Mouse (Mus musculus) embryo, embryonic 10.5 days (tissue): ENCODE results near the gene Corin.

Experiments used
- DNase-seq: peaks from one replicate; pipeline ENCODE4 v3.0.0-alpha.2; 2015; ENCODE audit warnings: low spot score

Gene Corin

DNA sequence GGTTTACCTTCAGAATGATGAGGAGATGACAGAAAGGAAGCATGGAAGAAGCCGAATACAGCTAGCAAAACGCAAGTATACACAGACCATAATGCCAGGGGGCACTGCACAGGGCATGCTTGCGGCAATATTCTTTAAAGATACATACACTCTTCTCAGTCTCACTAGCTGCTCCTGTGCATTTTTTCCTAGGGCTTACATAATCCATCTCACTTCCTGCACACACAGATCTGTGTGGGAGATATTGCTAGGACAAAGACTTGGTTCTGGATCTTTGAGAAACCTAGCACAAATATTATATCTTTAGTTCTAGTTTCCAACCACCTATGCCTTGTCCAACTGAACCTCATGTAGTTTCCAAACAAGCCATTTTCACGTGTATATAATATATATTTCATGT, 189.0 kb downstream of the Corin start:
- no peak for DNase-seq

DNA sequence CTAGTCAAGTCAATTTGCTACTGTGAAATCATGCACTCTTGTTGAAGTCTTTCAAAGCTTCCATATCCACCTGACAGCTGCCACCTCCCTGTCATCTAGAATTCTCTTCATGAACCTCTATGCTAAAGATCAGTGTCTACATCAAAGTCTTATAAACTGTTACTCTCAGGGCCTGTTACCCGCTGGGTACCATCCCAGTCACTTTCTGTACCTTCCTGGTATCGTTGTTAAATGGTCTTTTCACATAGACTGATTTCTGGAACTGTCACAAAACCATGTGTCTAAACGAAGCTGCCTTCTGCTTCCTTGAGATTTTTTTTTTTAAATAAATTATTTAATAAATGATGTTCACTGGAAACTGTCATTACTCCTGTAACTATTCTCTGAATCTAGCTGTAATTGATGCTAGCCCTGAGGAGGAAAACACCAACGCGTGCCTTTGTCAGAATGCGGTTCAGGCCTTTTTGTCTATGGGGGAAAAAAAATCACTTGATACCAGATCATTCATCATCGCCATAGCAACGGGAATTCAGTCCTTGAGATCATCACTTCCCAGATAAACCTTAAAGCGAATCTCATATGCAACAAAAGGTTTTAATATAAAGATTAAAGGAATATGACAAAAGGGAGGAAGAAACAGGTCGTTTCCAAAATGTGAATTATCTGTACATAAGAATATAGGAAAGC, 205.7 kb downstream of the Corin start:
- no peak for DNase-seq

DNA sequence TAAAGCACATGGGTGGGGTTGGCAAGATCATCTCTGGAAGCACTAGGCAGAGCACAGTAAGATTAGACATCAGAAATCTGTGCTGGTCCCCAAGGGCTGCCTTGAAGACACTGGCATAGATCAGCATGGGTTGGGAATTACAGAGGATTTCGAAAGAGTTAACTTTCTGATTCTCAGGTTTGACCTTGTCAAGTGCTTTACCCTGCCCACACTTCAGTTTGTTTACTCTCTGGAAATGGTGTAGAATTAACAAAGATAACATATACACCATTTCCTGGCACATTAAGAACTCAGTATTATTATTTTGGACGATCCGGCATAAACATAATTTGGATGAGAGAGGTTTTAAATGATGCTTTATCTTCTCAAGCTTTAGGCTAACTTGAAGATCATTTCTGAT, 219.2 kb downstream of the Corin start:
- no peak for DNase-seq

- peak; percentile 47 for DNase-seq
Measured at GRCm38 (mm10) chr5:72282907-72283306, 221.4 kb downstream of the Corin start.

DNA sequence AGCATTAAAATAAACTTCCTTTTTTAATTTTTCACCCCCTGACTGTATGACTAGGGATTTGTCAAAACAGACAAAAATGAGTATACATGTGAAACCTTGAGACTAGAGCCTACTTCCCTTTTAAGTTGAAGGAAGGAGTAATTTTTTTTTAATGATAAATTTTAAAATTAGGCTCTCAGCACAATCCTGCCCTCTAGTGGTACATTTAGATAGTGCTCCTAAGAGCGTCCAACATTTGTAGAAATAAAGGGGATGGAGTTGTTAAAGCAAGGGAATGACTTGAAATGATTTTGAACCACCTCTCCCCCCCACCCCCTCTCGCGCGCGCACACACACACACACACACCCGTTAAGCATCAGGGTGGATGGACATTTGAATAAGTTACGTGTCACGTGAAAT, 234.6 kb downstream of the Corin start:
- DNase-seq: peak; percentile 76

DNA sequence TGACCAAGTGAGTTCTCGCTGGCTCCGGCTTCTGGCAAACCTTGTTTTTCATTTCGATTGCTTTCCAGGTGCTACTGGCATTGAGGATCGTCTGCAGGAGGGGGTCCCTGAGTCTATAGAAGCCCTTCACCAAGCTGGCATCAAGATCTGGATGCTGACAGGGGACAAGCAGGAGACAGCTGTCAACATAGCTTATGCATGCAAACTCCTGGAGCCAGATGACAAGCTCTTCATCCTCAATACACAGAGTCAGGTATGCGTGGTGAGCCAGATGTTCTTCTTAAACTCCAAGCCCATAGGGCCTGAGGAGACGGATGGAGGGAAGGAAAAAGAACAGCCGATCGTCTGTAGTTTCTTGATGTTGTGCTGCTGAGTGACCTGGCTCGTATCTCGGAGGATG, 235.1 kb downstream of the Corin start:
- DNase-seq: no peak

DNA sequence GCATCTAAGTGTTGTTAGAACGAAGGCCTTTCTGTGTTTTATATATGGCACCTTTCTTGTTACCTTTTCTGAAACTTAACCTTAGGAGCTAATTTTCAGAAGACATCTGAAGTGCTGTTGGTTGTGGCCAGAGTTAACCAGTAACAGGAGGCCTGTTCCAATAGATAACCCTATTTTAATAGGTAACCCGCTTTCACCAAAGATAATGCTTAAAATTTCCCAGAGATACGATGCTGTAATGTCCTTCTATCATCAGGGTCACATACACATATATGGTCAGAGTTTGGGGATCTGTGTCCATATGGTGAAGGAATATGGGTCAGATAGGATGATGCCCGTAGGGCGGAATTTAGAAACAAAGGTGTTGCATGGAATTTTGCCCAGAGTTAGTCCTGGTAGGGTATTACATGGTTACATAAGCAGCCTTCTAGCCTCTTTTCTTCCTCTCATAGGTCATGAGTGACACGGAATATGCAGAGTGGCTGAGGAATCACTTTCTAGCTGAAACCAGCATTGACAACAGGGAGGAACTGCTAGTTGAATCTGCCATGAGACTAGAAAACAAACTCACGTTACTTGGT, 237.2 kb downstream of the Corin start:
- DNase-seq: no peak

- peak; percentile 14 for DNase-seq
Measured at GRCm38 (mm10) chr5:72264195-72264751, 240.0 kb downstream of the Corin start.

- DNase-seq: no peak
Measured at GRCm38 (mm10) chr5:72261802-72262324, 242.4 kb downstream of the Corin start.

DNA sequence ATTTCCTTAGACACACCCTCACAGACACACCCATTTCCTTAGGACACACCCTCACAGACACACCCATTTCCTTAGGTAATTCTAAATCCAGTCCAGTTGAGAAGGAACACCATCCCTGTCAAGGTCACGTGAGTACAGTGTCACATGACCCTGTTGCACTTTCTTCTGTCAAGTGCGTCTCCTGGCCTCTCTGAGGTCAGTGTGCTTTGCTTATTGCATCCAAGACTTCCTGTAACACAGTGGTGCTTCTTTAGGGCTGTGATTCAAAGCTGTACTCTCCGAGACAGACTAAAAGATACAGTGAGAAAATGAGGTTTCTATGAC, 245.0 kb downstream of the Corin start:
- DNase-seq: no peak

DNA sequence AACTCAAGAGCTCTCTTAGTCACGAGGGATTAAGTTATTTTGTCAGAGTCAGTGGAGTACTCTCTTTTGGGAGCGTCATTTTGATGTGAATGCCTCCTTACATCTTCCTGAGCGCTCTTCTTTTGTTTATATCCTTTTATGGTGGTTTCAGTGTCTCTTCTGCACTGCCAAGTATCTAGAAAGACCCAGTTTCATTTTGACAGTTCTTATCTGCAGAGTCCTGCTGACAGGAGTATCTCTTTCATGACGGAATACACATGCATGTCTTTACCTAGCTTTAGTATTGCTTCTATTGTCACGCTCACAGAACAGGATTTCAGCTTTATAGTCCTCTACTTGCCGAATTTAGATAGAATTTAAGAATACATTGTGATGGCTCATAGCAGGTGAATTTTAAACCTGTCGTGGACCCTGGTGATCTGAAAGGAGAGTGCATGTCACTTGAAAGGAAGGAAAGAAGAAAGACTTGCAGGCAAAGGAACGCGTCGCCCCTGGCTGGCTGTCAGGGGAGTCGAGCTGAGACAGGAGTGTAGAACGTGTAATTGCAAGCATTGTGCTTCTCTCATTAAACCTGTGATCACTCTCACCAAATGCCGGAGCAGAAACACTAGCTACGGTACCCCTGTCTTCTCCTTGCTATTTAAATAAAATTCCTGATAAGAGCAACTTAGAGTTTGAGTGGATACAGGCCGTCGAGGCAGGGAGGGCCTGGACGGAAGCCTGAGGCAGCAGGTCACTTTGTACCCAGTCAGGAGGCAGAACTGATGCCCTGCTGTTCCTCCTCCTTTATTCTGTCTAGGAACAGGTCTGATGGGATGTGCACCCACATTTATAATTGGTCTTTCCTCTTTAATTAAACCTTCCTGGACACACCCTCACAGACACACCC, 245.6 kb downstream of the Corin start:
- DNase-seq: no peak

DNA sequence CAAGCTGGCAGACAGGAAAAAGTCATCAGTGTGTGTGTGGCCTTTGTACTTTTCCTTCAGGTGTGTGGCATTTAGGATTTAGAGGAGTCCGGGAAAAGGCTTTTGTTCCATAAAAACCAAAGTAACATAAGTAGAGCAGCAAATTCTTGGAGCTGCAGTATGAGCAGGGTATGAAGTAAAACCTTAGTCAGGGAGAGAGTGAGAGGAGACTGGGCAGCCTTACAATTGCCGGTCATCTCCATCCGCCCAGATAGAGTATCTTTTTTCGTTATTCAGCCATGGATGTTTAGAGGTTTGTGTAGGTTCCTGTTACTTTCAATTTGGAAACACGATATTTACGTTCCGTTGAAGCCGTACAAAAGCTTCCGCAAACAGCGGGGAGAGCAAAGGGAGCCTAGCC, 247.2 kb downstream of the Corin start:
- no peak for DNase-seq

GRCm38 (mm10) chr5:72254958-72255357, 249.3 kb downstream of the Corin start:
- DNase-seq: no peak

GRCm38 (mm10) chr5:72250180-72250579, 254.1 kb downstream of the Corin start:
- no peak for DNase-seq
